Mouse (Mus musculus) intestine, embryonic 16.5 days (tissue): ENCODE data around the gene Zdhhc18. TPM values are rescaled to one million over a fixed set of nuclear protein-coding genes. Genes with fewer than 3 reads are reported as not detected.

ENCODE experiments used
- ATAC-seq: fragments of 200-750 bp; cut with Nextera tagmentation; 2 replicates; pipeline ENCODE4 v1.8.0; 2017; ENCODE audit warnings: moderate TSS enrichment, moderate library complexity
- H3K27ac ChIP-seq: fragments of 300-500 bp; sonication (generic); 2 replicates; pipeline ENCODE4 v1.5.1; 2014; ENCODE audit warnings: mild to moderate bottlenecking, low read length
- H3K27me3 ChIP-seq: fragments of 300-500 bp; sonication (generic); replicated peaks from 2 replicates; pipeline ENCODE4 v1.6.1; 2014; ENCODE audit warnings: low read length, control low read depth, mixed read lengths; ENCODE audit not compliant: control insufficient read depth, insufficient read depth
- H3K36me3 ChIP-seq: fragments of 300-500 bp; sonication (generic); 2 replicates; pipeline ENCODE4 v1.6.1; 2014; ENCODE audit warnings: low read length, control low read depth; ENCODE audit not compliant: control insufficient read depth, insufficient read depth
- H3K4me1 ChIP-seq: fragments of 300-500 bp; sonication (generic); 2 replicates; pipeline ENCODE4 v1.6.1; 2014; ENCODE audit warnings: low read length, control low read depth, mixed read lengths; ENCODE audit not compliant: control insufficient read depth, insufficient read depth
- H3K4me2 ChIP-seq: fragments of 300-500 bp; sonication (generic); 2 replicates; pipeline ENCODE4 v1.6.1; 2014; ENCODE audit warnings: low read depth, low read length, control low read depth
- H3K4me3 ChIP-seq: fragments of 300-500 bp; sonication (generic); 2 replicates; pipeline ENCODE4 v1.5.1; 2014; ENCODE audit warnings: mild to moderate bottlenecking, low read length
- H3K9ac ChIP-seq: fragments of 300-500 bp; sonication (generic); 2 replicates; pipeline ENCODE4 v1.6.1; 2014; ENCODE audit warnings: low read depth, low read length
- H3K9me3 ChIP-seq: fragments of 300-500 bp; sonication (generic); 2 replicates; pipeline ENCODE4 v1.6.1; 2016; ENCODE audit warnings: low read length, control low read depth; ENCODE audit not compliant: control insufficient read depth
- WGBS: fragments of 180-500 bp; shearing (Covaris S2); extraction: QIAGEN DNeasy Blood & Tissue Kit; methylation state at CpG from one replicate; pipeline ENCODE4 v1.1.7; 2014; 5-methylcytosine and 5-hydroxymethylcytosine counted together
- polyA plus RNA-seq: library from polyadenylated mRNA; unstranded; fragments of >200 nt; fragmentation: Nextera tagmentation; extraction: Ambion mirVana; gene quantifications from 2 replicates; pipeline ENCODE4 v1.2.1, GENCODE M21; 2015

Gene Zdhhc18
- polyA plus RNA-seq, result 1.3 and 1.6 TPM in 2 replicates

- 0 out of 2 replicates have a peak within 1 kb of the TSS, but pooled peaks have one; percentile 2 for H3K27ac ChIP-seq
These were observed at the start of gene Zdhhc18 for GRCm38 (mm10) chr4:133649989-133650699. Gene Zdhhc18, minus strand, starts transcription at chr4:133650154.

GRCm38 (mm10) chr4:133695363-133695762 lies 45.4 kb upstream of the Zdhhc18 start:
- H3K9ac ChIP-seq, result no peak overlapping the region
- peaks cover 38% of the 10 kb centered on the region for H3K36me3 ChIP-seq
- H3K27ac ChIP-seq, result no peak overlapping the region
- no peak overlapping the region for H3K4me3 ChIP-seq
- no peaks in the 10 kb centered on the region for H3K9me3 ChIP-seq
- H3K4me1 ChIP-seq, result peaks cover 15% of the 10 kb centered on the region
- H3K27me3 ChIP-seq, result no peaks in the 10 kb centered on the region
- ATAC-seq, result no peak
- H3K4me2 ChIP-seq, result no peak overlapping the region
- 77% methylated on average over 3 of the region's 3 CpGs for WGBS

More at GRCm38 (mm10) chr4:133649989-133650699, at the start of gene Zdhhc18:
- WGBS, result 35% methylated on average over 7 of the region's 7 CpGs
- H3K4me2 ChIP-seq, result peak within 1 kb of the TSS; percentile 48
- H3K4me1 ChIP-seq, result 0 out of 2 replicates have a peak, but pooled peaks cover 3% of the 10 kb centered on the region
- peak within 1 kb of the TSS; percentile 48; the same call in 1 of the 2 replicates for H3K9ac ChIP-seq
- no peaks in the 10 kb centered on the region for H3K36me3 ChIP-seq
- peak; percentile 67 for ATAC-seq
- no peaks in the 10 kb centered on the region for H3K9me3 ChIP-seq
- no peaks in the 10 kb centered on the region for H3K27me3 ChIP-seq
- peak within 1 kb of the TSS; percentile 38 for H3K4me3 ChIP-seq

GRCm38 (mm10) chr4:133690252-133690651 lies 40.3 kb upstream of the Zdhhc18 start:
- peaks cover 32% of the 10 kb centered on the region for H3K4me1 ChIP-seq
- H3K4me2 ChIP-seq, result no peak overlapping the region
- no peaks in the 10 kb centered on the region for H3K27me3 ChIP-seq
- H3K4me3 ChIP-seq, result no peak overlapping the region
- H3K36me3 ChIP-seq, result peaks cover 57% of the 10 kb centered on the region
- peak overlapping the region; percentile 29 for H3K27ac ChIP-seq
- H3K9ac ChIP-seq, result no peak overlapping the region
- peak; percentile 36 for ATAC-seq
- H3K9me3 ChIP-seq, result no peaks in the 10 kb centered on the region
- WGBS, result 14% methylated on average over 5 of the region's 5 CpGs

GRCm38 (mm10) chr4:133688417-133689067 lies 38.6 kb upstream of the Zdhhc18 start:
- H3K4me1 ChIP-seq, result peaks cover 32% of the 10 kb centered on the region
- H3K4me3 ChIP-seq, result no peak overlapping the region
- H3K9ac ChIP-seq, result no peak overlapping the region
- H3K27me3 ChIP-seq, result no peaks in the 10 kb centered on the region
- peak; percentile 81 for ATAC-seq
- WGBS, result 35% methylated on average over 7 of the region's 7 CpGs
- H3K4me2 ChIP-seq, result no peak overlapping the region
- H3K9me3 ChIP-seq, result no peaks in the 10 kb centered on the region
- peaks cover 49% of the 10 kb centered on the region for H3K36me3 ChIP-seq
- no peak overlapping the region; the same call in 1 of the 2 replicates for H3K27ac ChIP-seq

GRCm38 (mm10) chr4:133687126-133687525 lies 37.2 kb upstream of the Zdhhc18 start:
- H3K9me3 ChIP-seq, result no peaks in the 10 kb centered on the region
- H3K4me2 ChIP-seq, result no peak overlapping the region
- ATAC-seq, result no peak
- WGBS, result 86% methylated on average over 5 of the region's 5 CpGs
- H3K4me1 ChIP-seq, result peaks cover 32% of the 10 kb centered on the region
- no peak overlapping the region for H3K4me3 ChIP-seq
- H3K9ac ChIP-seq, result no peak overlapping the region
- H3K27me3 ChIP-seq, result no peaks in the 10 kb centered on the region
- H3K27ac ChIP-seq, result no peak overlapping the region
- peaks cover 38% of the 10 kb centered on the region for H3K36me3 ChIP-seq

- no peaks in the 10 kb centered on the region for H3K9me3 ChIP-seq
- no peaks in the 10 kb centered on the region for H3K27me3 ChIP-seq
- H3K4me3 ChIP-seq, result no peak overlapping the region
- no peak overlapping the region for H3K9ac ChIP-seq
- H3K27ac ChIP-seq, result no peak overlapping the region
- no peak for ATAC-seq
- WGBS, result 87% methylated on average over 11 of the region's 11 CpGs
- H3K4me1 ChIP-seq, result peaks cover 27% of the 10 kb centered on the region
- peaks cover 40% of the 10 kb centered on the region for H3K36me3 ChIP-seq
- H3K4me2 ChIP-seq, result no peak overlapping the region
These were observed 36.6 kb upstream of the Zdhhc18 start for GRCm38 (mm10) chr4:133686512-133686911.

GRCm38 (mm10) chr4:133680206-133680786 lies 30.3 kb upstream of the Zdhhc18 start:
- Histone ChIP-seq H3K9ac (no peak overlapping the region), H3K36me3 (peaks cover 28% of the 10 kb centered on the region)
- no peak for ATAC-seq

GRCm38 (mm10) chr4:133679629-133680028 lies 29.7 kb upstream of the Zdhhc18 start:
- no peaks in the 10 kb centered on the region for H3K27me3 ChIP-seq
- peaks cover 11% of the 10 kb centered on the region; the same call in 1 of the 2 replicates for H3K4me1 ChIP-seq
- 81% methylated on average over 7 of the region's 7 CpGs for WGBS
- no peak overlapping the region for H3K9ac ChIP-seq
- peaks cover 23% of the 10 kb centered on the region for H3K36me3 ChIP-seq
- H3K27ac ChIP-seq, result no peak overlapping the region
- no peak overlapping the region for H3K4me2 ChIP-seq
- no peak overlapping the region for H3K4me3 ChIP-seq
- no peak for ATAC-seq
- H3K9me3 ChIP-seq, result no peaks in the 10 kb centered on the region

More at GRCm38 (mm10) chr4:133680206-133680786, 30.3 kb upstream of the Zdhhc18 start:
- 87% methylated on average over 14 of the region's 14 CpGs for WGBS
- H3K4me3 ChIP-seq, result no peak overlapping the region
- no peak overlapping the region for H3K4me2 ChIP-seq
- no peak overlapping the region for H3K27ac ChIP-seq
- no peaks in the 10 kb centered on the region for H3K9me3 ChIP-seq
- no peaks in the 10 kb centered on the region for H3K27me3 ChIP-seq
- peaks cover 10% of the 10 kb centered on the region; the same call in 1 of the 2 replicates for H3K4me1 ChIP-seq

- whole genome bisulfite sequencing, result 67% methylated on average over 7 of the region's 7 CpGs
- Histone ChIP-seq H3K36me3 (peaks cover 21% of the 10 kb centered on the region), H3K4me3 (no peak overlapping the region), H3K4me1 (peaks cover 23% of the 10 kb centered on the region), H3K27ac (no peak overlapping the region), H3K9me3 (no peaks in the 10 kb centered on the region), H3K4me2 (no peak overlapping the region), H3K27me3 (no peaks in the 10 kb centered on the region), H3K9ac (no peak overlapping the region)
- ATAC-seq, result no peak
These were observed 27.3 kb upstream of the Zdhhc18 start for GRCm38 (mm10) chr4:133677266-133677665.
